Mouse (Mus musculus): Measurements from ENCODE around the gene Kncn. TPM values are rescaled to one million over a fixed set of nuclear protein-coding genes. Genes with fewer than 3 reads are reported as not detected.

Kncn gene
- not detected for polyA plus RNA-seq (2017; shearing (Covaris generic))

DNA sequence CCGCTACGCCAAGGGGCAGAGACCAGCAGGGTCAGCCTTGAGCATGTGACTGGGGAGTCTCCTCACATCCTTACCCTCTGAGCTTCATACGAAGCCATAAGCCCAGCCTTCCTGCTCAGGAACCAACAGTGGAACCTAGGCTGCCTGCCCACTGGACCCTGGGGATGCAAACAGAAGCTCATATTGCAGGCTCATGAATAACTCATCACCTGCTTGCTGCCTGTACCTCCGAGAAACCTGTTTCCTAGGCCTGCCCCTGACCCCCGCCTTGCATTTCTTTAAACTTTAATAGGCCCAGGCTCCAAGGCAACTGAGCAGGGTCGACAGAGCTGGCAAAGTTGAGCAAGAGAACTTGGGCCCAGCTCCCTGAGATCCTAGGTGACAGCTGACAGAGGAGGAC is at the start of gene Kncn:
Gene Kncn, plus strand, starts transcription at position 379 of the 400 bp plus-strand sequence.

DNA sequence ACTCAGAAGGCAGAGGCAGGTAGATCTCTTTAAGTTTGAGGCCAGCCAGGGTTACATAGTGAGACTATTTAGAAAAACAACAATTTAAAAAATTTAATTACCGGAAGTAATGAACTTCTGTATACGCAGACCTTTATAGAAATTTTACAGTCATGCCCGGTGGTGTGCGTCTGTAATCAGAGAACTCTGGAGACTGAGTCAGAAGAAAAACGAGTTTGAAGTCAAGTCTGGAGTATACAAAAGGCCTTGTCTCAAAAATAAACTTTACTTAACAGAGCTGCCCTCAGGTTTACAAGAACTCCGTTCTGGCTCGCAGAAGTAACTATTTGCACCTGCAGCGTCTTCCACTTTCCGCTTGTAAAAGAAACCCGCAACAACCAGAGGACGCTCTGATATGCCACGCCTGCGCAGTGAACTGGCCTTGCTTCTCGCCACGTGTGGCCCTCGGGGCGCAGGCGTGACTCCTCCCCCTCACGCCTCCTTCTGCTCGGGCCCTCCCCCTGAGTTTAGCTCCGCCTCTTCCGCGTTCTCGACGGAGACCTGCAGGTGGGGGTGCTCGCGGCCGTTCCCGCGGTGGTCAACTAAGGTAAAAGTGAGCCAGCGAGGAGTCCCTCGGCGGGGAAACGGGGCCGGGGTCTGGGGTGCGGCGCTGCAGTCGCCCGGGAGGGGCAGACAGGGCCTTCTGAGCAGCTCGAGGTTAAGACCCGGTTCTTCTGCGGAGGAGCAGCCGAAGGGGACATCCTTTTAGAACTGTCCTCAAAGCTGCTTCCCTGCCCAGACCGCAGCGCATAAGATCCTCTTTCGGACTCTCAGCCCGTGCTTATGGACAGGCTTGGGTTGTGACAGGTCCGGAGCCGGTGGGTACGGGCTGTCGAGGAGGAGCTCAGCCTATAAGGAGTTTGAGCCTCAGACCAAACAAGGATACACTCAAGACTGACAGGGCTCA is 45.2 kb upstream of the Kncn start, which contains the start of gene Mknk1:
Gene Mknk1, plus strand, starts transcription at position 503 of the 946 bp plus-strand sequence.

DNA sequence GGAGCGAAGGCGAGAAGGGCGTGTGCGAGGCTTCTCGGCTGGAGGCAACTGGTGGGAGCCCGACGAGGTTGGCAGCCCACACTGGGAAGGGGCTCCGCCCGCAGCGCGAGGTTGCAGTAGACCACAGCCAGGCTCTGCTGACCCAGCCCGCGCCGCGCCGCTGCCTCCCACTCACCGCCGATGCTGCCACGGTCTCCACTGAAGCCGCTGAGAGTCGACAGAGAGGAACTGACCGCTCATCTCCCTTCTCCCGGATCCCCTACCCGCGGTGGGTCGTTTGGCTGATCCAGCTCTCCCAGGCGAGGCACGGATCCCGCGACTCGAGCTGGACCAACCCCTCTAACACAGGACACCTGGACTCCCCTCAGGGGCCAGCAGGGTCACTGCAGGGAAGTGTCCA is 6.4 kb downstream of the Kncn start, which contains the start of gene 6430628N08Rik:
Gene 6430628N08Rik, plus strand, starts transcription at position 113 of the 400 bp plus-strand sequence.

Other genes starting within 250 kb of the Kncn start
- not detected for gene Cyp4b1, start 236.7 kb upstream of the Kncn start, polyA plus RNA-seq (2017; shearing (Covaris generic))
- 51.0 TPM for gene Efcab14, start 146.7 kb upstream of the Kncn start, polyA plus RNA-seq (2017; shearing (Covaris generic))
- gene Tex38, start 103.4 kb upstream of the Kncn start, polyA plus RNA-seq (2017; shearing (Covaris generic)) = 0.45 TPM
- gene Atpaf1, start 99.6 kb upstream of the Kncn start, polyA plus RNA-seq (2017; shearing (Covaris generic)) = 40.3 TPM
- gene Mob3c, start 56.3 kb upstream of the Kncn start, polyA plus RNA-seq (2017; shearing (Covaris generic)) = 32.5 TPM
- gene Mknk1, start 45.2 kb upstream of the Kncn start, polyA plus RNA-seq (2017; shearing (Covaris generic)) = 58.6 TPM
- not detected for gene 6430628N08Rik, start 6.3 kb downstream of the Kncn start, polyA plus RNA-seq (2017; shearing (Covaris generic))
- gene Dmbx1, start 55.5 kb downstream of the Kncn start, polyA plus RNA-seq (2017; shearing (Covaris generic)) = not detected
- 130 TPM for gene Faah, start 133.5 kb downstream of the Kncn start, polyA plus RNA-seq (2017; shearing (Covaris generic))
- 34.9 TPM for gene Nsun4, start 169.5 kb downstream of the Kncn start, polyA plus RNA-seq (2017; shearing (Covaris generic))
- gene Uqcrh, start 190.7 kb downstream of the Kncn start, polyA plus RNA-seq (2017; shearing (Covaris generic)) = 446 TPM
- 40.3 TPM for gene Lrrc41, start 190.9 kb downstream of the Kncn start, polyA plus RNA-seq (2017; shearing (Covaris generic))
- 2.9 TPM for gene Rad54l, start 239.3 kb downstream of the Kncn start, polyA plus RNA-seq (2017; shearing (Covaris generic))
- 53.9 TPM for gene Pomgnt1, start 239.4 kb downstream of the Kncn start, polyA plus RNA-seq (2017; shearing (Covaris generic))

All from CD4-positive, CD25-positive, alpha-beta regulatory T cell (primary cell).